Mouse (Mus musculus): Measurements from ENCODE around the gene AL732309.1.
A peak's percentile ranks its signal among the peaks of the same experiment; 100 is the strongest.

The AL732309.1 gene

DNA sequence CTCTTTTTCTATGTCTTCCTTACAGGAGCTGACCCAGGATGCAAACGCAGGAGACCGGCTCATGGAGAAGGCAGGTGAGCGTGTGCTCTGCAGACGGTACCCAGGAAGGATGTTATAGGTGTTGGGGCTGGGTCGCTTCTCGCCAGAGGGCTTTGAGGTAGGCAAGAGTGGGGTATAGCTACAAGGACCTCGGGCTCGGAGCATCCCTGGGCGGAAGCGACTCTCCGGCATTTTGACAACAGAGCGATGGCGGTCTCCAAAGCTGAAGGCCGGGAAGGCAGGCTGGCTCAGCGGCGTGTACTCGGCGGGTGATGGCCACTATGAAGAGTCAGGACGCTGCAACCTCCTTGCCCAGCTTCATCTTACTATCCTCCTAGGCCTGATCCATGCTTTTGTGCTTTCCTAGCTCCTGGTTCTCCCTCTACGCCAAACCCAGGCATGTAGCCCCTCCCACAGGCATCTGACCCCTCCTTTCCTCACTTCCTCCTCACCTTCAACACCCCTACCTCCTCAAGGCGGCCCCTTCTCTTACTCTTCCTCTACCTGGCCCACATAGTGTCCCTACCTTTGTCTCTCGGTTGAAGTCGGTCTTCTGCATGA, 33.3 kb downstream of the AL732309.1 start:
- DNase-seq (ENCODE audit: low spot score in 2 of 2): no peak

DNA sequence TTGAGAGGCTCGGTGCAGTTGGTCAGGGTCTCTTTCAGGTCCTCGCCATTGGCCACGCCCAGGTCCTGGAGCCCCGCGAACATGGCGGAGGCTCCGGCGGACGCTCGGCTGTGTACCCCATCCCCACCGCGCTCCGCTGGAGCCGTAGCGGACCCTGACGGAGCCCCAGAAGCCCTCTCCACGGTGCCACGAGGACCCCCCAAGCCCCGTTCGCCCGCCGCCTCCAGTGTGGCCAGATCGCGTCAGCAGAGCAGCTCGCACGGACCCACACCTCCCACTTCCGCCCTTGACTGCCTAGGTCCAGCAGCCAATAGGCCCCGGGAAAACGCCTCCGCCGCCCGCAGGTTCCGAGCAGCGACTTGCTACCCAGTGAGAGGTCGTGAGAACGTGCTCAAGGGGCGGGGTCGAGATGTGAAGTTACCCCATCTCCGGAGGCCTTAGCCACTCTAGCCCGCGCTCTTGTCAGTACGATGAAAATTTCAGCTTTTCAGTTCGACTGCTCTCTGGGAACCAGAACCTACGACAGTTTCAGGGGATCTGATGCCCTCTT, 35.5 kb downstream of the AL732309.1 start, which contains the start of gene Nelfb:
TSS of gene Nelfb (minus strand) at position 369 of the 550 bp plus-strand sequence.
- DNase-seq (ENCODE audit: low spot score in 2 of 2): peak; percentile 89 to 93

DNA sequence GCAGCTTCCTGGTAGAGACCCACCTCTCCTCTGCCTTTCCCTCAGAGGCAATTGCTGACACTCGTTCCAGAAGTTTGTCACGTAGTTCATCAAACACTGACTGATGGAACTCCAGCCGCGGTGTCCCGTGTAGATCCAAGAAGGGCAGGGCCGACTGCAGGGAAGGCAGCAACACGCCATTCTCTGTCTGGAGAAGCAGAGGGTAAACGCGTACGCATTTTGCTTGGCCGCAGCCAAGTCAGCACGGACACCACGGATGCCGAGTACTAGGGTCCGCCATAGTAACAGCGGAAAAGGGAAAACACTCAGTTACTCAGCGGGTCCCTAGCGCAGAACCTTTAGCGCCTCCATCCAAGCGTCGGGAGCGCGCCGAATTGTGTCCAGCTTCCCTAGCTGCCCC, 36.0 kb downstream of the AL732309.1 start:
- no peak for DNase-seq (ENCODE audit: low spot score in 2 of 2)

DNA sequence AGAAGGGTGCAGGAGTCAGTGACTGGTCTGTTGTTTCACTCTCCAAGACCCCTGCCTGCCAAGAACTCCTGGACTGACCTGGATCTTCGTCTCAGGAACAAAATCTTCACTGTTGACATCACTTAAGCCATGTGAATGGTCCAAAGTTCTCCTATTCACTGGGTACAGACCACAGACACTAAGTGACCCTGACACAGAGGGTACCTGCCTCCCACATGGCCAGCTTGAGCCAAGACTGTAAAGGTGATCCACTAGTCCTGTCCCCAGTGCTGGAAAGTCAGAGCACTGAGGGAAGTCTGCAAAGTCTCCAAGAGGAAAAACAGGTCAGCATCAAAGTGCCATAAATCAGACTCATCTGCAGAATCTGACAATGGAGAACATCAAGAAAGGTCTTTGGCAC, 39.1 kb downstream of the AL732309.1 start:
- no peak for DNase-seq (ENCODE audit: low spot score in 2 of 2)

DNA sequence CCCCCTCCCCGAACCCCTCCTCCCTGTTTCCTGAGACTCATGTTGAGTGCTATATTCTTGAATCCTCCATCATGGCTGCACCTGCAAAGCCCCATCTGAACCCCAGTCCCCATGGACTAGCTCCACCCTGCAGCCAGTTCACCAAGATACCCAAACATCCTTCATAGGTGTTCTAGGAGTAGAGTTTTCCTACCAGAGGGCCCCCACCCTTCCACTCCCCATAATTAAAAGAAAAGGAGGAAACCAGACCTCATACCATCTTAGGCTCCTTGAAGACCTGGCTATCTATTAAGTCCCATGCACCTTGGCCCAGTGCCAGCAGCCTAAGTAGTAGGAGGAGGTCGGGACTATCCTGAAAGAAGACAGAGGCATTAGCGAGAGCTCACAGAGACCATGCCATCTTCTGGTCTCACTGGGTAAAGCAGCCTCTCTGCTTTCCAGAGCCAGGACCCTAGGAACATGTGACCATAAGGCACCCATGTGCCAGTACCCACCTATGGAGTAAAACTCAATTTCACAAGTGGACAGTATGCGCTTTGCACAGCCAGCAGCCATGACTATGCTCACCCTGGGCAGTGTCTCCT, 42.9 kb downstream of the AL732309.1 start:
- DNase-seq (ENCODE audit: low spot score in 2 of 2): no peak

DNA sequence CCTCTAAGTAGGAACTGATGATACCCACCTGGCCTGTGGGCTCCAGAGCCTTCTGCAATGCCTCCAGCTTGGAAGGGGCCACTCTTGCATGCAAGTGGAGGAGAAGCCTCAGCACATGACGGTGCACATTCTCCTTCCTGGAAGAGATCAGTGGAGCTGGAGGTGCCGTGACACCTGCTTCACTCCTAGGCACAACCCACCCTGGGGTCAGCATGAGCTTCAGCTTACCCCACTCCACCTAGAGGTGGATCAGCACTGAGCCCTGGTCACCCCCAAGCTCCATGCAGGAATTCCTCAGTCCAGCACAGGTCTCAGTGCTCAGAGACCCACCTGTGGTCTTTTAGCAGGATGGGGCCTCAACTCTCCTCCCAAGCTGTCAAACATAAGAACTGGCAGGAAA, 46.0 kb downstream of the AL732309.1 start:
- no peak for DNase-seq (ENCODE audit: low spot score in 2 of 2)

DNA sequence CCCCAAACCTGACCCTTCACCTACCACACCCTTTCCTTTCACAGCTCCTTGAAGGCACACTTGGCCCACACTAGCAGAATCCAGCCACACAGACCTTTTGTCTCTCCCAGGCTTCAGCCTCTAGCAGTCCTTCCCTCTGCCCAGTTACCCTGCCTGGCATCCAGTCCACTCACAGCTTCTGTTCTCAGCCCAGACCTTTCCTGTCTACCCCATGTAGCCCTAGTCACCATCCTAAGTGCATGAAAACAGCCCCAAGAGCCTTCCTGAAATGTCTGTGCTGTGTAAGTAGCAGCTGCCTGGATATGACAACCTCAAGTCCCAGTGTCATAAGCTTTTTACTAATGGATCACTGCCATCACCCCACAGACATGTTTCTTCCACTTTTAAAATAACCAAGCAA, 48.7 kb downstream of the AL732309.1 start:
- DNase-seq (ENCODE audit: low spot score in 2 of 2): peak in 1 of 2 experiments; percentile 12

DNA sequence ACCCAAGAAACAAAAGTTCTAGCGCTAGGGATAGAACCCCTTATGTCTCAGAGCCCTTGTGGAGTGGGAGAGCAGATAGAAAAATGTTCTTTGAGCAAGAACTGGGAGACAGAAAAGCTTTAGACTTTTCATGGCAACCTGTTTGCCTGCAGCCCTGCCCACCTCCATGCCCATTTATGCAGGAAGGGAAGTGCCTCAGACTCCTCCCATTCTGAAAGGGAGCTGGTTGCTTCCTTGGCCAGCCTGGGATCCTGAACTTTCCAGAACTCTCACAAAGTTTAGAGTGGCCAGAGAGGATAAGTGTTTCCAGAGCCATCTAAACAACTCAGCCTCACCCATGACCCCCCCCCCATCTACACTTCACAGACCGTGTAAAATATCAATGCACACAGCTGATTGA, 49.5 kb downstream of the AL732309.1 start:
- DNase-seq (ENCODE audit: low spot score in 2 of 2): no peak

DNA sequence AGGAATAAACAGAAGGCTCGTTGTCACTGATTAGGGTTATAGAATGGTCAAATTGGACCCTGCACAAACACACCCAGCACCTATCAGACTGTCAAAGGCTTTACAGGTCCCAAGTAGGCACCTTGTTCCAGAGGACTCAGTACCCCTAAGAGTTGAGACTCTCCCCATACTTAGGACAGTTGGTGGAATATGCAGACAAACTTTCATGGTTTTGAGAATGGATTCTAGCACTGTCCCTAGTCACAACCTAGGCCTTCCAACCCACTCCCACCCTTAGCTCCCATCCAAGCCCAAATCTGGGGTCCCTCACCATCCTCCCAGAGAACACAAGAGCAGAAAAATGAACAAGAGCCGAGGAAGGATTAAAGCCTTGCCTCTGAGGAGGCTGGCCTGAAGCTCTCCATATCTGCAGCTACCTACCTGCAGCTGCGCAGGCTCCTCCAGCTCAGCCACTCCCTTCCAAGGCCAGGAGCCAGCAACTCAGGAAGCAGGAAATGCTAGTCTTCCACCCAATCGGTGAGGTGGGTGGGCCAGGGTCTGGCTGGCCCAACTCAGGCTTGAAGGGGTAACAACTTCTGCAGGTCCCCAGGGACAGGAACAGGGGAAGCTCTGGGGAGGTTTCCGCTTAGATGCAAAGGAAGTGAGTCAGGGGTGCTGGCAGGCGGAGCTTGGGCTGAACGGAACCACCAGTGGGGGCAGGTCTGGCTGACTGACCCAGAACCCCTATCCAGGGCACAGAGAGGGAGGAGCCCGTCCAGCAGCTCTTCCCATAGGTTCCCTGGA, 50.3 kb downstream of the AL732309.1 start, which contains the start of gene Tor4a:
TSS of gene Tor4a (minus strand) at position 715 of the 783 bp plus-strand sequence.
- peak; percentile 74 to 78 for DNase-seq (ENCODE audit: low spot score in 2 of 2)

DNA sequence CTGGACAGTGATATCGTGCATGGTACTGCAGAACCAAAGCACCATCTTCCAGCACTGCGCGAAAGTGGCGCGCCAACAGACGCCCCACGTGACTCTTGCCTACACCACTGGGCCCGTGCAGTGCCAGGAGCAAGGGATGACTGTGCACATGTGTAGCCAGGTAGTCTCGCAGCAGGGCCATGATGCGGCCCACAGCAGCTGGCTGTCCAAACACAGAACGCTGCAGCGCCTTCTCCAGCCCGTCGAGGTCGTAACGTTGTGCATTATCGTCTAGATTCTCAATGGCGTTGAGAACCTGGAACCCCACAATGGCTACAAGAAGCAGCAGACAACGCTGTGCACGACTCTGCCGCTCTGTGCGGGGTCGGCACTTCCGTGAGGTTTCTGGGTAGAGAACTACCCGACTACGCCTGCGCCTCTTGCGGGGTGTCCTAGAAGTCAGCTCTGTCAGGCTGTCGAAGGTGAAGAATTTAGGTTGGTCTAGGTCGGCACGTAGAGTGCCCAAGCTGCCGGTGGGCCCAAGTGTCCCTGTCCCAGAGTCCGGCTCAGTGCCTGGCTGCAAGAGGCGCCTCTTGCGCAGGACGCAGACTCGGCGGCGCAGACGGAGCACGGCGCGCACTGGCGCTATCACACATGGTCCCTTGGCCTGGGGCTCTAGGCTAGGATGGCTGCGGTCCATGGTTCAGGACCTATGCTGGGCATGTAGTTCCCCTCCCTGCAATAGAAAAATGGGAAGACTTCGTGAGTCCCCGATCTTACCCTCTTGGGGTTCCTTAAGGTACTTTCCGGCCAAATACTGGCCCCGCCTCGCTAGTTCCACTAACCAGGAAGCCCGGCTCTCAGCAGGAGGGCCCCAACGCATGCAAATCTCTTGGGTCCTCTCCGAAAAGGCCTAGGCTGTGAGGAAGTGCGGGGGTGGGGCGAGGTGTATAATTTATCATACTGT, 51.2 kb downstream of the AL732309.1 start:
- DNase-seq (ENCODE audit: low spot score in 2 of 2): peak in 1 of 2 experiments; percentile 46

Data from urinary bladder, postnatal 4 days (tissue).